Mouse (Mus musculus) stomach, embryonic 15.5 days (tissue): Measurements from ENCODE around the gene Zbtb48. TPM values are rescaled to one million over a fixed set of nuclear protein-coding genes. Genes with fewer than 3 reads are reported as not detected.

Experiments used
- ATAC-seq: fragments of 200-750 bp; cut with Nextera tagmentation; 2 replicates; pipeline ENCODE4 v1.8.0; 2017; ENCODE audit warnings: low read depth, moderate number of reproducible peaks, moderate TSS enrichment; ENCODE audit not compliant: insufficient read depth, low FRiP score
- H3K27ac ChIP-seq: fragments of 300-500 bp; sonication (generic); 2 replicates; pipeline ENCODE4 v1.5.1; 2015; ENCODE audit warnings: mild to moderate bottlenecking, inconsistent platforms
- H3K27me3 ChIP-seq: fragments of 300-500 bp; sonication (generic); replicated peaks from 2 replicates; pipeline ENCODE4 v1.6.1; 2015; ENCODE audit warnings: inconsistent platforms
- H3K36me3 ChIP-seq: fragments of 300-500 bp; sonication (generic); 2 replicates; pipeline ENCODE4 v1.6.1; 2015; ENCODE audit warnings: inconsistent platforms
- H3K4me1 ChIP-seq: fragments of 300-500 bp; sonication (generic); 2 replicates; pipeline ENCODE4 v1.6.1; 2015; ENCODE audit warnings: inconsistent platforms
- H3K4me2 ChIP-seq: fragments of 300-500 bp; sonication (generic); 2 replicates; pipeline ENCODE4 v1.6.1; 2015; ENCODE audit warnings: mild to moderate bottlenecking, inconsistent platforms
- H3K4me3 ChIP-seq: fragments of 300-500 bp; sonication (generic); replicated peaks from 2 replicates; pipeline ENCODE4 v1.5.1; 2015; ENCODE audit warnings: inconsistent platforms
- H3K9ac ChIP-seq: fragments of 300-500 bp; sonication (generic); 2 replicates; pipeline ENCODE4 v1.6.1; 2015; ENCODE audit warnings: inconsistent platforms
- H3K9me3 ChIP-seq: fragments of 300-500 bp; sonication (generic); 2 replicates; pipeline ENCODE4 v1.6.1; 2016; ENCODE audit warnings: inconsistent platforms
- WGBS: fragments of 180-500 bp; shearing (Covaris S2); methylation state at CpG from one replicate; pipeline ENCODE4 v1.1.7; 2015; 5-methylcytosine and 5-hydroxymethylcytosine counted together
- polyA plus RNA-seq: library from polyadenylated mRNA; unstranded; fragments of >200 nt; fragmentation: Nextera tagmentation; extraction: Ambion mirVana; gene quantifications from 2 replicates; pipeline ENCODE4 v1.2.1, GENCODE M21; 2015

Gene Zbtb48
- 16.8 and 17.6 TPM in 2 replicates for polyA plus RNA-seq

GRCm38 (mm10) chr4:152027524-152027923, at the start of gene Zbtb48:
Gene Zbtb48, minus strand, starts transcription at chr4:152027671.
- WGBS, result under 1% methylated on average over 35 of the region's 35 CpGs
- Histone ChIP-seq H3K4me3 (peak within 1 kb of the TSS; percentile 86), H3K9ac (peak within 1 kb of the TSS; percentile 60), H3K4me1 (peaks cover 37% of the 10 kb centered on the region), H3K4me2 (peak within 1 kb of the TSS; percentile 98), H3K27me3 (no peaks in the 10 kb centered on the region), H3K27ac (peak within 1 kb of the TSS; percentile 79), H3K36me3 (peaks cover 18% of the 10 kb centered on the region; the same call in 1 of the 2 replicates), H3K9me3 (no peaks in the 10 kb centered on the region)
- peak; percentile 96 for ATAC-seq

- peaks cover 6% of the 10 kb centered on the region for H3K4me1 ChIP-seq
- no peak overlapping the region for H3K27ac ChIP-seq
- no peak overlapping the region for H3K4me3 ChIP-seq
- ATAC-seq, result no peak
- WGBS, result 89% methylated on average over 9 of the region's 9 CpGs
- no peaks in the 10 kb centered on the region for H3K9me3 ChIP-seq
- no peak overlapping the region for H3K4me2 ChIP-seq
- no peaks in the 10 kb centered on the region for H3K27me3 ChIP-seq
- H3K9ac ChIP-seq, result no peak overlapping the region
- H3K36me3 ChIP-seq, result no peaks in the 10 kb centered on the region
Observed at GRCm38 (mm10) chr4:152077191-152077590, 49.7 kb upstream of the Zbtb48 start.

GRCm38 (mm10) chr4:152074548-152074947, 47.1 kb upstream of the Zbtb48 start:
- H3K4me1 ChIP-seq, result peaks cover 6% of the 10 kb centered on the region
- no peak for ATAC-seq
- no peak overlapping the region for H3K9ac ChIP-seq
- no peak overlapping the region for H3K27ac ChIP-seq
- no peak overlapping the region for H3K4me3 ChIP-seq
- no peaks in the 10 kb centered on the region for H3K36me3 ChIP-seq
- WGBS, result 85% methylated on average over 9 of the region's 9 CpGs
- no peaks in the 10 kb centered on the region for H3K27me3 ChIP-seq
- H3K4me2 ChIP-seq, result no peak overlapping the region
- H3K9me3 ChIP-seq, result no peaks in the 10 kb centered on the region

GRCm38 (mm10) chr4:152073715-152074114, 46.2 kb upstream of the Zbtb48 start:
- Histone ChIP-seq H3K9me3 (no peaks in the 10 kb centered on the region), H3K4me2 (no peak overlapping the region), H3K27ac (no peak overlapping the region), H3K4me1 (peaks cover 6% of the 10 kb centered on the region), H3K4me3 (no peak overlapping the region), H3K9ac (no peak overlapping the region), H3K27me3 (no peaks in the 10 kb centered on the region), H3K36me3 (no peaks in the 10 kb centered on the region)
- ATAC-seq, result no peak
- WGBS, result 72% methylated on average over 6 of the region's 6 CpGs

- ATAC-seq, result no peak
- Histone ChIP-seq H3K4me2 (no peak overlapping the region), H3K4me1 (peaks cover 6% of the 10 kb centered on the region), H3K9ac (no peak overlapping the region), H3K4me3 (no peak overlapping the region), H3K27me3 (no peaks in the 10 kb centered on the region), H3K9me3 (no peaks in the 10 kb centered on the region), H3K36me3 (no peaks in the 10 kb centered on the region), H3K27ac (no peak overlapping the region)
- 62% methylated on average over 10 of the region's 10 CpGs for WGBS
Observed at GRCm38 (mm10) chr4:152072655-152073054, 45.2 kb upstream of the Zbtb48 start.

GRCm38 (mm10) chr4:152072121-152072601, 44.7 kb upstream of the Zbtb48 start, which contains the start of gene Plekhg5:
Gene Plekhg5, plus strand, starts transcription at chr4:152072498.
- no peak for ATAC-seq
- Histone ChIP-seq H3K9me3 (no peaks in the 10 kb centered on the region), H3K4me2 (no peak within 1 kb of the TSS), H3K4me1 (peaks cover 6% of the 10 kb centered on the region), H3K36me3 (no peaks in the 10 kb centered on the region), H3K9ac (no peak within 1 kb of the TSS), H3K27me3 (no peaks in the 10 kb centered on the region), H3K4me3 (no peak within 1 kb of the TSS), H3K27ac (no peak within 1 kb of the TSS)
- 63% methylated on average over 10 of the region's 10 CpGs for WGBS

- Histone ChIP-seq H3K4me2 (no peak overlapping the region), H3K9ac (no peak overlapping the region), H3K4me3 (no peak overlapping the region), H3K27ac (no peak overlapping the region), H3K4me1 (peaks cover 6% of the 10 kb centered on the region), H3K36me3 (no peaks in the 10 kb centered on the region), H3K9me3 (no peaks in the 10 kb centered on the region), H3K27me3 (no peaks in the 10 kb centered on the region)
- ATAC-seq, result no peak
- WGBS, result 72% methylated on average over 11 of the region's 11 CpGs
Observed at GRCm38 (mm10) chr4:152070494-152071396, 43.3 kb upstream of the Zbtb48 start.

GRCm38 (mm10) chr4:152069245-152069644, 41.8 kb upstream of the Zbtb48 start:
- no peak for ATAC-seq
- H3K27me3 ChIP-seq, result no peaks in the 10 kb centered on the region
- H3K4me3 ChIP-seq, result no peak overlapping the region
- H3K9ac ChIP-seq, result no peak overlapping the region
- peaks cover 6% of the 10 kb centered on the region for H3K4me1 ChIP-seq
- no peak overlapping the region for H3K27ac ChIP-seq
- H3K4me2 ChIP-seq, result no peak overlapping the region
- WGBS, result 81% methylated on average over 3 of the region's 3 CpGs
- no peaks in the 10 kb centered on the region for H3K36me3 ChIP-seq
- no peaks in the 10 kb centered on the region for H3K9me3 ChIP-seq

- ATAC-seq, result no peak
- Histone ChIP-seq H3K36me3 (no peaks in the 10 kb centered on the region), H3K9ac (no peak overlapping the region), H3K4me1 (peaks cover 6% of the 10 kb centered on the region), H3K9me3 (no peaks in the 10 kb centered on the region), H3K27me3 (no peaks in the 10 kb centered on the region), H3K4me2 (no peak overlapping the region), H3K4me3 (no peak overlapping the region), H3K27ac (no peak overlapping the region)
- WGBS, result 70% methylated on average over 6 of the region's 6 CpGs
Observed at GRCm38 (mm10) chr4:152068166-152068724, 40.8 kb upstream of the Zbtb48 start.

- H3K4me2 ChIP-seq, result no peak overlapping the region
- no peaks in the 10 kb centered on the region for H3K36me3 ChIP-seq
- H3K27me3 ChIP-seq, result no peaks in the 10 kb centered on the region
- no peak for ATAC-seq
- no peaks in the 10 kb centered on the region for H3K9me3 ChIP-seq
- no peak overlapping the region for H3K27ac ChIP-seq
- H3K4me1 ChIP-seq, result peaks cover 1% of the 10 kb centered on the region; the same call in 1 of the 2 replicates
- no peak overlapping the region for H3K9ac ChIP-seq
- no peak overlapping the region for H3K4me3 ChIP-seq
Observed at GRCm38 (mm10) chr4:152067280-152067679, 39.8 kb upstream of the Zbtb48 start.

GRCm38 (mm10) chr4:152062390-152063110, 35.1 kb upstream of the Zbtb48 start:
- Histone ChIP-seq H3K4me1 (no peaks in the 10 kb centered on the region), H3K27me3 (no peaks in the 10 kb centered on the region), H3K27ac (no peak overlapping the region), H3K4me3 (no peak overlapping the region), H3K9me3 (no peaks in the 10 kb centered on the region), H3K36me3 (peaks cover 13% of the 10 kb centered on the region), H3K4me2 (no peak overlapping the region), H3K9ac (no peak overlapping the region)
- WGBS, result 59% methylated on average over 9 of the region's 9 CpGs
- ATAC-seq, result peak; percentile 43; the same call in 1 of the 2 replicates
